Mouse (Mus musculus): Measurements from ENCODE around the gene Kcna10. TPM values are rescaled to one million over a fixed set of nuclear protein-coding genes. Genes with fewer than 3 reads are reported as not detected.

Gene Kcna10
- polyA plus RNA-seq, 1 experiment from 2014 or later: not detected

- Histone ChIP-seq H3K4me1 (ENCODE audit: control insufficient read depth, insufficient read depth, low read length) (peaks cover 4% of the 10 kb centered on the region; the same call in 1 of the 2 replicates), H3K36me3 (ENCODE audit: control insufficient read depth, insufficient read depth, low read length) (no peaks in the 10 kb centered on the region), H3K27ac (ENCODE audit: low read length) (no peak overlapping the region), H3K4me3 (ENCODE audit: low read depth, low read length) (no peak overlapping the region), H3K4me2 (replicated peaks; ENCODE audit: low read depth, low read length) (peak overlapping the region; percentile 33), H3K27me3 (ENCODE audit: control insufficient read depth, insufficient read depth, low read length) (no peaks in the 10 kb centered on the region), H3K9me3 (ENCODE audit: control insufficient read depth, low read depth, low read length) (no peaks in the 10 kb centered on the region), H3K9ac (replicated peaks; ENCODE audit: low read depth, low read length) (no peak overlapping the region)
- no peak for ATAC-seq (ENCODE audit: insufficient number of reproducible peaks, insufficient read depth, low FRiP score, low read depth)
- 62% methylated on average over 3 of the region's 3 CpGs for WGBS
These were observed 23.4 kb upstream of the Kcna10 start for GRCm38 (mm10) chr3:107159418-107159817.

GRCm38 (mm10) chr3:107159859-107160324 is 23.0 kb upstream of the Kcna10 start:
- Histone ChIP-seq H3K4me3 (ENCODE audit: low read depth, low read length) (no peak overlapping the region; the same call in 1 of the 2 replicates), H3K9ac (replicated peaks; ENCODE audit: low read depth, low read length) (no peak overlapping the region), H3K27ac (ENCODE audit: low read length) (no peak overlapping the region), H3K9me3 (ENCODE audit: control insufficient read depth, low read depth, low read length) (no peaks in the 10 kb centered on the region), H3K4me1 (ENCODE audit: control insufficient read depth, insufficient read depth, low read length) (peaks cover 4% of the 10 kb centered on the region; the same call in 1 of the 2 replicates), H3K36me3 (ENCODE audit: control insufficient read depth, insufficient read depth, low read length) (no peaks in the 10 kb centered on the region), H3K27me3 (ENCODE audit: control insufficient read depth, insufficient read depth, low read length) (no peaks in the 10 kb centered on the region), H3K4me2 (replicated peaks; ENCODE audit: low read depth, low read length) (peak overlapping the region; percentile 33)
- peak; percentile 49; the same call in 1 of the 2 replicates for ATAC-seq (ENCODE audit: insufficient number of reproducible peaks, insufficient read depth, low FRiP score, low read depth)
- 3% methylated on average over 17 of the region's 17 CpGs for WGBS

GRCm38 (mm10) chr3:107162741-107163140 is 20.1 kb upstream of the Kcna10 start:
- Histone ChIP-seq H3K27me3 (ENCODE audit: control insufficient read depth, insufficient read depth, low read length) (no peaks in the 10 kb centered on the region), H3K9ac (replicated peaks; ENCODE audit: low read depth, low read length) (no peak overlapping the region), H3K4me3 (ENCODE audit: low read depth, low read length) (no peak overlapping the region), H3K4me1 (ENCODE audit: control insufficient read depth, insufficient read depth, low read length) (peaks cover 4% of the 10 kb centered on the region; the same call in 1 of the 2 replicates), H3K9me3 (ENCODE audit: control insufficient read depth, low read depth, low read length) (no peaks in the 10 kb centered on the region), H3K4me2 (replicated peaks; ENCODE audit: low read depth, low read length) (no peak overlapping the region), H3K36me3 (ENCODE audit: control insufficient read depth, insufficient read depth, low read length) (no peaks in the 10 kb centered on the region), H3K27ac (ENCODE audit: low read length) (no peak overlapping the region)
- WGBS: 92% methylated on average over 2 of the region's 2 CpGs
- ATAC-seq (ENCODE audit: insufficient number of reproducible peaks, insufficient read depth, low FRiP score, low read depth): no peak

GRCm38 (mm10) chr3:107169552-107169951 is 13.3 kb upstream of the Kcna10 start:
- Histone ChIP-seq H3K4me1 (ENCODE audit: control insufficient read depth, insufficient read depth, low read length) (no peaks in the 10 kb centered on the region), H3K27me3 (ENCODE audit: control insufficient read depth, insufficient read depth, low read length) (no peaks in the 10 kb centered on the region), H3K4me2 (replicated peaks; ENCODE audit: low read depth, low read length) (no peak overlapping the region), H3K9me3 (ENCODE audit: control insufficient read depth, low read depth, low read length) (no peaks in the 10 kb centered on the region), H3K36me3 (ENCODE audit: control insufficient read depth, insufficient read depth, low read length) (no peaks in the 10 kb centered on the region), H3K4me3 (ENCODE audit: low read depth, low read length) (no peak overlapping the region), H3K27ac (ENCODE audit: low read length) (no peak overlapping the region), H3K9ac (replicated peaks; ENCODE audit: low read depth, low read length) (no peak overlapping the region)
- 77% methylated on average over 2 of the region's 2 CpGs for WGBS
- ATAC-seq (ENCODE audit: insufficient number of reproducible peaks, insufficient read depth, low FRiP score, low read depth): no peak

GRCm38 (mm10) chr3:107171964-107172363 is 10.9 kb upstream of the Kcna10 start:
- Histone ChIP-seq H3K9me3 (ENCODE audit: control insufficient read depth, low read depth, low read length) (no peaks in the 10 kb centered on the region), H3K27ac (ENCODE audit: low read length) (no peak overlapping the region), H3K9ac (replicated peaks; ENCODE audit: low read depth, low read length) (no peak overlapping the region), H3K27me3 (ENCODE audit: control insufficient read depth, insufficient read depth, low read length) (no peaks in the 10 kb centered on the region), H3K36me3 (ENCODE audit: control insufficient read depth, insufficient read depth, low read length) (no peaks in the 10 kb centered on the region), H3K4me1 (ENCODE audit: control insufficient read depth, insufficient read depth, low read length) (no peaks in the 10 kb centered on the region), H3K4me3 (ENCODE audit: low read depth, low read length) (no peak overlapping the region), H3K4me2 (replicated peaks; ENCODE audit: low read depth, low read length) (no peak overlapping the region)
- ATAC-seq (ENCODE audit: insufficient number of reproducible peaks, insufficient read depth, low FRiP score, low read depth): no peak
- WGBS: 66% methylated on average over 3 of the region's 3 CpGs

GRCm38 (mm10) chr3:107172556-107172955 is 10.3 kb upstream of the Kcna10 start:
- Histone ChIP-seq H3K27me3 (ENCODE audit: control insufficient read depth, insufficient read depth, low read length) (no peaks in the 10 kb centered on the region), H3K4me1 (ENCODE audit: control insufficient read depth, insufficient read depth, low read length) (no peaks in the 10 kb centered on the region), H3K36me3 (ENCODE audit: control insufficient read depth, insufficient read depth, low read length) (no peaks in the 10 kb centered on the region), H3K27ac (ENCODE audit: low read length) (no peak overlapping the region), H3K9ac (replicated peaks; ENCODE audit: low read depth, low read length) (no peak overlapping the region), H3K4me2 (replicated peaks; ENCODE audit: low read depth, low read length) (no peak overlapping the region), H3K9me3 (ENCODE audit: control insufficient read depth, low read depth, low read length) (no peaks in the 10 kb centered on the region), H3K4me3 (ENCODE audit: low read depth, low read length) (no peak overlapping the region)
- 88% methylated on average over 1 of the region's 1 CpGs for WGBS
- no peak for ATAC-seq (ENCODE audit: insufficient number of reproducible peaks, insufficient read depth, low FRiP score, low read depth)

- H3K4me2 ChIP-seq (replicated peaks; ENCODE audit: low read depth, low read length): no peak overlapping the region
- no peaks in the 10 kb centered on the region for H3K9me3 ChIP-seq (ENCODE audit: control insufficient read depth, low read depth, low read length)
- no peaks in the 10 kb centered on the region for H3K27me3 ChIP-seq (ENCODE audit: control insufficient read depth, insufficient read depth, low read length)
- WGBS: 51% methylated on average over 4 of the region's 4 CpGs
- H3K9ac ChIP-seq (replicated peaks; ENCODE audit: low read depth, low read length): no peak overlapping the region
- H3K4me3 ChIP-seq (ENCODE audit: low read depth, low read length): no peak overlapping the region
- H3K27ac ChIP-seq (ENCODE audit: low read length): no peak overlapping the region
- no peak for ATAC-seq (ENCODE audit: insufficient number of reproducible peaks, insufficient read depth, low FRiP score, low read depth)
- no peaks in the 10 kb centered on the region for H3K36me3 ChIP-seq (ENCODE audit: control insufficient read depth, insufficient read depth, low read length)
- H3K4me1 ChIP-seq (ENCODE audit: control insufficient read depth, insufficient read depth, low read length): no peaks in the 10 kb centered on the region
These were observed 7.4 kb upstream of the Kcna10 start for GRCm38 (mm10) chr3:107175486-107175885.

GRCm38 (mm10) chr3:107176501-107176900 is 6.4 kb upstream of the Kcna10 start:
- H3K27ac ChIP-seq (ENCODE audit: low read length): no peak overlapping the region
- H3K4me1 ChIP-seq (ENCODE audit: control insufficient read depth, insufficient read depth, low read length): no peaks in the 10 kb centered on the region
- no peaks in the 10 kb centered on the region for H3K27me3 ChIP-seq (ENCODE audit: control insufficient read depth, insufficient read depth, low read length)
- no peak overlapping the region for H3K9ac ChIP-seq (replicated peaks; ENCODE audit: low read depth, low read length)
- H3K36me3 ChIP-seq (ENCODE audit: control insufficient read depth, insufficient read depth, low read length): no peaks in the 10 kb centered on the region
- H3K4me3 ChIP-seq (ENCODE audit: low read depth, low read length): no peak overlapping the region
- H3K4me2 ChIP-seq (replicated peaks; ENCODE audit: low read depth, low read length): no peak overlapping the region
- no peak for ATAC-seq (ENCODE audit: insufficient number of reproducible peaks, insufficient read depth, low FRiP score, low read depth)
- WGBS: 48% methylated on average over 9 of the region's 9 CpGs
- no peaks in the 10 kb centered on the region for H3K9me3 ChIP-seq (ENCODE audit: control insufficient read depth, low read depth, low read length)

GRCm38 (mm10) chr3:107180860-107181259 is 2.0 kb upstream of the Kcna10 start:
- H3K36me3 ChIP-seq (ENCODE audit: control insufficient read depth, insufficient read depth, low read length): no peaks in the 10 kb centered on the region
- H3K4me2 ChIP-seq (replicated peaks; ENCODE audit: low read depth, low read length): no peak overlapping the region
- H3K27ac ChIP-seq (ENCODE audit: low read length): no peak overlapping the region
- no peaks in the 10 kb centered on the region for H3K9me3 ChIP-seq (ENCODE audit: control insufficient read depth, low read depth, low read length)
- H3K4me3 ChIP-seq (ENCODE audit: low read depth, low read length): no peak overlapping the region
- peak; percentile 72; the same call in 1 of the 2 replicates for ATAC-seq (ENCODE audit: insufficient number of reproducible peaks, insufficient read depth, low FRiP score, low read depth)
- H3K9ac ChIP-seq (replicated peaks; ENCODE audit: low read depth, low read length): no peak overlapping the region
- H3K27me3 ChIP-seq (ENCODE audit: control insufficient read depth, insufficient read depth, low read length): no peaks in the 10 kb centered on the region
- WGBS: 72% methylated on average over 2 of the region's 2 CpGs
- H3K4me1 ChIP-seq (ENCODE audit: control insufficient read depth, insufficient read depth, low read length): no peaks in the 10 kb centered on the region
